Mouse (Mus musculus): ENCODE data around the gene Litaf. TPM values are rescaled to one million over a fixed set of nuclear protein-coding genes. Genes with fewer than 3 reads are reported as not detected.

Gene Litaf
- total and polyA plus RNA-seq, 2 experiments from 2014 or later: 28.2 to 31.6 TPM

- DNase-seq (ENCODE audit: low spot score) (no peak), ATAC-seq (no peak)
- H3K4me3 ChIP-seq (ENCODE audit: low read length): no peak overlapping the region
- peak; percentile 26; the same call in 1 of the 2 replicates for TF ChIP-seq CTCF (IDR thresholded peaks at IDR 0.05; ENCODE audit: low read depth)
- H3K4me1 ChIP-seq (ENCODE audit: insufficient read depth, low read length): no peaks in the 10 kb centered on the region
- H3K36me3 ChIP-seq (ENCODE audit: insufficient read depth, low read length): no peaks in the 10 kb centered on the region
- H3K9ac ChIP-seq (replicated peaks; ENCODE audit: low read length): no peak overlapping the region
- no peak overlapping the region for H3K4me2 ChIP-seq (ENCODE audit: low read depth, low read length)
- 91% methylated on average over 4 of the region's 4 CpGs for WGBS
- no peaks in the 10 kb centered on the region for H3K9me3 ChIP-seq (ENCODE audit: low read length)
- no peak overlapping the region for H3K27ac ChIP-seq
- no peaks in the 10 kb centered on the region for H3K27me3 ChIP-seq (ENCODE audit: insufficient read depth, low read length)
Observed at GRCm38 (mm10) chr16:10989896-10990295, 76.1 kb downstream of the Litaf start.

GRCm38 (mm10) chr16:10989361-10989760 lies 76.6 kb downstream of the Litaf start:
- H3K27me3 ChIP-seq (ENCODE audit: insufficient read depth, low read length): no peaks in the 10 kb centered on the region
- 96% methylated on average over 6 of the region's 6 CpGs for WGBS
- no peak for ATAC-seq
- TF ChIP-seq CTCF (IDR thresholded peaks at IDR 0.05; ENCODE audit: low read depth): no peak
- no peak overlapping the region for H3K9ac ChIP-seq (replicated peaks; ENCODE audit: low read length)
- H3K36me3 ChIP-seq (ENCODE audit: insufficient read depth, low read length): no peaks in the 10 kb centered on the region
- no peaks in the 10 kb centered on the region for H3K4me1 ChIP-seq (ENCODE audit: insufficient read depth, low read length)
- no peaks in the 10 kb centered on the region for H3K9me3 ChIP-seq (ENCODE audit: low read length)
- no peak overlapping the region for H3K4me2 ChIP-seq (ENCODE audit: low read depth, low read length)
- H3K4me3 ChIP-seq (ENCODE audit: low read length): no peak overlapping the region
- DNase-seq (ENCODE audit: low spot score): no peak
- H3K27ac ChIP-seq: no peak overlapping the region

DNA sequence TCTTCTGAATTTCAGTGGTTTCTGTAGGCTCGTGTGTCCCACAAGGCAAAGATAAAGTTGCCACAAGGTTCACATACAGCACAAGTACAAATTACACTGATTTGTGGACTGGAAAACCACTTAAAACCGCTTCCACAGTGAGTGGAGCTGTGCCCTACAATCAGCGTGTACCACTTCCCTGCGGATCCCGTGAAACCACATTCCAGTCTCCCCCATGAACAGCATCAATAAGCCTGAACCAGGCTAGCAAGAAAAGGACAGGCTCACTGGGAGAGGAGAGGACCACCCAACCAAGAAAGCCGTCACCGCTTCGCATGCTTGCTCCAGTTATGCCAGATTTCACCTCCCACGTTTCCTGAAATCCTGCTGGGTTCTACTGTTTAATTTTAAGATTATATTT lies 77.7 kb downstream of the Litaf start:
- Histone ChIP-seq H3K4me2 (ENCODE audit: low read depth, low read length) (no peak overlapping the region), H3K9ac (replicated peaks; ENCODE audit: low read length) (no peak overlapping the region), H3K4me1 (ENCODE audit: insufficient read depth, low read length) (no peaks in the 10 kb centered on the region), H3K4me3 (ENCODE audit: low read length) (no peak overlapping the region), H3K27ac (no peak overlapping the region), H3K36me3 (ENCODE audit: insufficient read depth, low read length) (no peaks in the 10 kb centered on the region), H3K27me3 (ENCODE audit: insufficient read depth, low read length) (no peaks in the 10 kb centered on the region), H3K9me3 (ENCODE audit: low read length) (no peaks in the 10 kb centered on the region)
- DNase-seq (ENCODE audit: low spot score): no peak
- ATAC-seq: no peak
- 71% methylated on average over 9 of the region's 9 CpGs for WGBS
- TF ChIP-seq CTCF (IDR thresholded peaks at IDR 0.05; ENCODE audit: low read depth): no peak

- no peak overlapping the region for H3K27ac ChIP-seq
- no peak overlapping the region for H3K4me2 ChIP-seq (ENCODE audit: low read depth, low read length)
- no peaks in the 10 kb centered on the region for H3K27me3 ChIP-seq (ENCODE audit: insufficient read depth, low read length)
- H3K4me1 ChIP-seq (ENCODE audit: insufficient read depth, low read length): peaks cover 3% of the 10 kb centered on the region; the same call in 1 of the 2 replicates
- H3K9me3 ChIP-seq (ENCODE audit: low read length): no peaks in the 10 kb centered on the region
- DNase-seq (ENCODE audit: low spot score) (no peak), ATAC-seq (no peak)
- 77% methylated on average over 5 of the region's 5 CpGs for WGBS
- H3K9ac ChIP-seq (replicated peaks; ENCODE audit: low read length): no peak overlapping the region
- no peaks in the 10 kb centered on the region for H3K36me3 ChIP-seq (ENCODE audit: insufficient read depth, low read length)
- TF ChIP-seq CTCF (IDR thresholded peaks at IDR 0.05; ENCODE audit: low read depth): no peak
- no peak overlapping the region for H3K4me3 ChIP-seq (ENCODE audit: low read length)
Observed at GRCm38 (mm10) chr16:10984534-10984933, 81.4 kb downstream of the Litaf start.

- Histone ChIP-seq H3K27ac (no peak overlapping the region), H3K4me1 (ENCODE audit: insufficient read depth, low read length) (peaks cover 9% of the 10 kb centered on the region), H3K4me3 (ENCODE audit: low read length) (no peak overlapping the region), H3K9me3 (ENCODE audit: low read length) (no peaks in the 10 kb centered on the region), H3K27me3 (ENCODE audit: insufficient read depth, low read length) (no peaks in the 10 kb centered on the region), H3K36me3 (ENCODE audit: insufficient read depth, low read length) (no peaks in the 10 kb centered on the region), H3K9ac (replicated peaks; ENCODE audit: low read length) (no peak overlapping the region), H3K4me2 (ENCODE audit: low read depth, low read length) (no peak overlapping the region)
- 67% methylated on average over 7 of the region's 7 CpGs for WGBS
- TF ChIP-seq CTCF (IDR thresholded peaks at IDR 0.05; ENCODE audit: low read depth): no peak
- DNase-seq (ENCODE audit: low spot score): no peak
- no peak for ATAC-seq
Observed at GRCm38 (mm10) chr16:10981493-10982070, 84.4 kb downstream of the Litaf start.

DNA sequence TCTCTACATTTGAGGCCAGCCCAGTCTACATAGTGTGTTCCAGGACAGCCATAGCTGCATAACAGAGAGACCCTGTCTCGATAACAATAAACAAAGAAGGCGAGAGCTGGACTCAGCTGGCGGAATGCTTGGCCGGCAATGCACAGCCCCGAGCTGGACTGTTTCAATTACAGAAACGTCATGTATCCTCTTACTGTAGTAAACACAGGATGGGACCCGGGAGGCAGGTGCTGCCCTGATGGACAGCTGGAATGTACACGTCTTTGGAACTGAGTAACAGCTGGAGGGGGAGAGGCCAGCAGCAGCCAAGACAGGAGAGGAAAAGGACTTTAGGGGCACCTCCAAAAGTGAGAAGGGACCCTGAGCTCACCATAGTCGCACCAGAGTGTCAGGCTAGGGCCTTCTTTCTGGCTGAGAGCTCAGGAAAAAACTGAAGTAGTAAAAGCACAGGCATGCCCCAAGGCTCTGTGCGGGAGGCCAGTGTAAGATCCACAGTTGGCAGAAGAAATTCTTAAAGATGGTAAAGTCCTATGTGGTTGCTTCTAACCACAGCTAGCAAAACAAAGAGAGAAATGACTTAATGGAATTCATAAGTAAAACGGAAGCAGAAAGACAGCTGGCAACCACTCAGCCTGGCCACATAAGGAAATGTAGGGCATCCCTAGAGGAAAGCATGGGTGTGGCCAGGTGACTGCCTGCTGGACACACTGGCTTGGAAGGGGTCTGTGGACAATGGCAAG lies 86.7 kb downstream of the Litaf start:
- Histone ChIP-seq H3K36me3 (ENCODE audit: insufficient read depth, low read length) (no peaks in the 10 kb centered on the region), H3K4me3 (ENCODE audit: low read length) (no peak overlapping the region), H3K4me2 (ENCODE audit: low read depth, low read length) (no peak overlapping the region), H3K9me3 (ENCODE audit: low read length) (no peaks in the 10 kb centered on the region), H3K27me3 (ENCODE audit: insufficient read depth, low read length) (no peaks in the 10 kb centered on the region), H3K9ac (replicated peaks; ENCODE audit: low read length) (no peak overlapping the region), H3K27ac (no peak overlapping the region), H3K4me1 (ENCODE audit: insufficient read depth, low read length) (peaks cover 9% of the 10 kb centered on the region)
- peak; percentile 36 for ATAC-seq
- peak; percentile 13 for DNase-seq (ENCODE audit: low spot score)
- no peak for TF ChIP-seq CTCF (IDR thresholded peaks at IDR 0.05; ENCODE audit: low read depth)
- WGBS: 45% methylated on average over 11 of the region's 11 CpGs

DNA sequence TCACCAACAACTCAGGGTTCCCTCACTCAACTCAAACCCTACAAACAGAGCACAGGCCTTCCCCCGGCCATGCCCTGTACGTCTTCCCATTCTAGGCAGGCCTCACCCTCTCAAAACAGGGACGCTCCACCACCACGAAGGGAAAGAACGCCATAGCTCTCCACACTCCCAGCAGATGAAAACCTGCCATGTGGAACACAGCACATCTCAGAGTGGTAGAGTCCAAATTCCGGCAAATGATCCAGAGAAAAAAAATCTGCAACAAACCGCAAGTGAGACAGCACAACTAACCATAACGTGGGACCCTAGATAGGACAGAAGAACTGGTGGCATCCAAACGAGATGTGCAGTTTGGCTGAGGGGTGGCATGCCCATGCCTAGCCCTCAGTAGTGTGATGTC lies 88.1 kb downstream of the Litaf start:
- H3K36me3 ChIP-seq (ENCODE audit: insufficient read depth, low read length): no peaks in the 10 kb centered on the region
- no peak overlapping the region for H3K4me2 ChIP-seq (ENCODE audit: low read depth, low read length)
- WGBS: 92% methylated on average over 9 of the region's 9 CpGs
- H3K27me3 ChIP-seq (ENCODE audit: insufficient read depth, low read length): no peaks in the 10 kb centered on the region
- no peak for TF ChIP-seq CTCF (IDR thresholded peaks at IDR 0.05; ENCODE audit: low read depth)
- H3K9ac ChIP-seq (replicated peaks; ENCODE audit: low read length): no peak overlapping the region
- ATAC-seq (no peak), DNase-seq (ENCODE audit: low spot score) (no peak)
- peaks cover 9% of the 10 kb centered on the region for H3K4me1 ChIP-seq (ENCODE audit: insufficient read depth, low read length)
- H3K9me3 ChIP-seq (ENCODE audit: low read length): no peaks in the 10 kb centered on the region
- no peak overlapping the region for H3K27ac ChIP-seq
- no peak overlapping the region for H3K4me3 ChIP-seq (ENCODE audit: low read length)

All from hindbrain, postnatal 0 days (tissue).